ENCODE assay signal across 8 mouse cellular contexts in the genomic region with DNA sequence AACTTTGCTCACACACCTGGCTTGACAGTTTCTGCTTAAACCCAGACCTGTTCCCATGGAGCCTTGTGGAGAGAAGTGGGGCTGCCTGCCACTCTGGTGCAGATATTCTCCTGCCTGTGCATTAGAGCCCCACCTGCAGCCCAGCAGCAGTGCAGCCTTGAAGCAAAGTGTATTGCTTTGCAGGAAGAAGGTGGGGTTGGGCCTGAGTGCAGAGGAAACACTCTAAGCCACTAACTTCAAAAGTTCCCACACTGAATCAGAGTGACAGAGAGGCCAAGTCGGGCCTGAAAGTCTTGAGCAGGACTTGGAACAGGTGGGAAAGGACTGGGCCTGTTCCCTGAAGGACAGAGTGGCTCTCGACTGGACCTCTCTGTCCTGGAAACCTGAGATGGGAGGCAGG. TPM values are rescaled to one million over a fixed set of nuclear protein-coding genes. Genes with fewer than 3 reads are reported as not detected.
A peak's percentile ranks its signal among the peaks of the same experiment; 100 is the strongest.
DNase-seq lines count a peak whose midpoint lies in the region; ATAC-seq and TF ChIP-seq lines count a peak whose summit lies in the region.
"Had no signal": no experiment of that assay in that cellular context is flagged by ENCODE, and none has a peak within 500 bp of the region (broad histone marks: within the 10 kb centered on the region; RNA-seq: fewer than 3 reads in every experiment).

No protein-coding gene starts in this region.

- ATAC-seq in kidney, embryonic 16.5 days (ENCODE audit: low FRiP score, low TSS enrichment) = no peak
- no peak for ATAC-seq in embryonic facial prominence, embryonic 12.5 days (ENCODE audit: insufficient number of reproducible peaks, insufficient read depth, low FRiP score, low TSS enrichment)
- no peak for ATAC-seq in limb, embryonic 14.5 days (ENCODE audit: low FRiP score, low read depth)
- peak; percentile 19 for ATAC-seq in stomach, postnatal 0 days (ENCODE audit: low FRiP score, low TSS enrichment)

- 27% methylated on average over 2 of the region's 2 CpGs for WGBS in kidney, embryonic 16.5 days
- WGBS in embryonic facial prominence, embryonic 12.5 days = 39% methylated on average over 2 of the region's 2 CpGs
- WGBS in limb, embryonic 14.5 days = 44% methylated on average over 2 of the region's 2 CpGs
- 37% methylated on average over 2 of the region's 2 CpGs for WGBS in stomach, postnatal 0 days

- H3K27me3 ChIP-seq in kidney, embryonic 16.5 days (ENCODE audit: insufficient read depth, low read length) = no peaks in the 10 kb centered on the region
- no peaks in the 10 kb centered on the region for H3K27me3 ChIP-seq in embryonic facial prominence, embryonic 12.5 days
- H3K27me3 ChIP-seq in limb, embryonic 14.5 days (ENCODE audit: control insufficient read depth, insufficient read depth, low read length) = no peaks in the 10 kb centered on the region
- H3K27me3 ChIP-seq in stomach, postnatal 0 days (ENCODE audit: control insufficient read depth, insufficient read depth, low read length) = no peaks in the 10 kb centered on the region
- H3K27me3 ChIP-seq: neural tube, embryonic 12.5 days had no signal

- 0 out of 2 replicates have a peak, but pooled peaks cover 3% of the 10 kb centered on the region for H3K36me3 ChIP-seq in kidney, embryonic 16.5 days (ENCODE audit: insufficient read depth, low read length)
- 0 out of 2 replicates have a peak, but pooled peaks cover 6% of the 10 kb centered on the region for H3K36me3 ChIP-seq in embryonic facial prominence, embryonic 12.5 days
- peaks cover 5% of the 10 kb centered on the region for H3K36me3 ChIP-seq in limb, embryonic 14.5 days (ENCODE audit: control insufficient read depth, insufficient read depth, low read length)
- peaks cover 2% of the 10 kb centered on the region; the same call in 1 of the 2 replicates for H3K36me3 ChIP-seq in stomach, postnatal 0 days (ENCODE audit: control insufficient read depth, insufficient read depth, low read length)

- H3K4me1 ChIP-seq in kidney, embryonic 16.5 days (ENCODE audit: insufficient read depth, low read length) = peaks cover 61% of the 10 kb centered on the region
- peaks cover 51% of the 10 kb centered on the region for H3K4me1 ChIP-seq in embryonic facial prominence, embryonic 12.5 days
- peaks cover 18% of the 10 kb centered on the region for H3K4me1 ChIP-seq in limb, embryonic 14.5 days (ENCODE audit: control insufficient read depth, insufficient read depth, low read length)
- 0 out of 2 replicates have a peak, but pooled peaks cover 2% of the 10 kb centered on the region for H3K4me1 ChIP-seq in stomach, postnatal 0 days (replicated peaks; ENCODE audit: control insufficient read depth, insufficient read depth)

- H3K27ac ChIP-seq in kidney, embryonic 16.5 days (ENCODE audit: low read length) = peak overlapping the region; percentile 59; the same call in 1 of the 2 replicates
- peak overlapping the region; percentile 42 for H3K27ac ChIP-seq in embryonic facial prominence, embryonic 12.5 days
- 0 out of 2 replicates have a peak overlapping the region, but pooled peaks have one; percentile 33 for H3K27ac ChIP-seq in limb, embryonic 14.5 days (replicated peaks; ENCODE audit: low read depth, low read length)
- H3K27ac ChIP-seq in stomach, postnatal 0 days (replicated peaks) = peak overlapping the region; percentile 53
- H3K27ac ChIP-seq: neural tube, embryonic 12.5 days had no signal

- no peaks in the 10 kb centered on the region for H3K9me3 ChIP-seq in kidney, embryonic 16.5 days (ENCODE audit: low read length)
- H3K9me3 ChIP-seq in embryonic facial prominence, embryonic 12.5 days = no peaks in the 10 kb centered on the region
- H3K9me3 ChIP-seq in limb, embryonic 14.5 days (ENCODE audit: control insufficient read depth, low read length) = no peaks in the 10 kb centered on the region
- no peaks in the 10 kb centered on the region for H3K9me3 ChIP-seq in stomach, postnatal 0 days (ENCODE audit: control insufficient read depth, low read length)
- H3K9me3 ChIP-seq: neural tube, embryonic 12.5 days had no signal

- TF ChIP-seq CTCF in stomach, postnatal 0 days (IDR thresholded peaks at IDR 0.05; ENCODE audit: low read depth) = peak; percentile 63

- peak overlapping the region; percentile 36; the same call in 1 of the 2 replicates for H3K9ac ChIP-seq in kidney, embryonic 16.5 days (replicated peaks; ENCODE audit: low read length)
- no peak overlapping the region for H3K9ac ChIP-seq in embryonic facial prominence, embryonic 12.5 days
- no peak overlapping the region for H3K9ac ChIP-seq in limb, embryonic 14.5 days (ENCODE audit: low read depth, low read length, severe bottlenecking)
- no peak overlapping the region for H3K9ac ChIP-seq in stomach, postnatal 0 days (ENCODE audit: low read length)
- H3K9ac ChIP-seq: neural tube, embryonic 12.5 days had no signal

- no peak for TF ChIP-seq EP300 in stomach, postnatal 0 days (optimal IDR thresholded peaks at IDR 0.05)

- H3K4me2 ChIP-seq in kidney, embryonic 16.5 days (replicated peaks; ENCODE audit: low read depth, low read length) = no peak overlapping the region
- H3K4me2 ChIP-seq in embryonic facial prominence, embryonic 12.5 days (replicated peaks) = no peak overlapping the region
- no peak overlapping the region for H3K4me2 ChIP-seq in limb, embryonic 14.5 days (replicated peaks; ENCODE audit: low read depth, low read length, severe bottlenecking)
- no peak overlapping the region for H3K4me2 ChIP-seq in stomach, postnatal 0 days (replicated peaks; ENCODE audit: low read depth)
- H3K4me2 ChIP-seq: neural tube, embryonic 12.5 days had no signal

- H3K4me3 ChIP-seq in kidney, embryonic 16.5 days (ENCODE audit: low read length) = no peak overlapping the region
- no peak overlapping the region for H3K4me3 ChIP-seq in embryonic facial prominence, embryonic 12.5 days
- no peak overlapping the region for H3K4me3 ChIP-seq in limb, embryonic 14.5 days (replicated peaks; ENCODE audit: low read length)
- no peak overlapping the region for H3K4me3 ChIP-seq in stomach, postnatal 0 days (ENCODE audit: low read depth, low read length)
- H3K4me3 ChIP-seq: neural tube, embryonic 12.5 days had no signal

- no peak for TF ChIP-seq POLR2A in limb, embryonic 14.5 days (IDR thresholded peaks at IDR 0.05; ENCODE audit: borderline replicate concordance, extremely low read depth, insufficient read depth, insufficient read length)

- DNase-seq in kidney, adult 18-20 months = no peak
- no peak for DNase-seq in limb, embryonic 14.5 days (ENCODE audit: low spot score)
- DNase-seq in stomach, postnatal 0 days (ENCODE audit: low spot score) = peak; percentile 55
- DNase-seq in right cerebral cortex, postnatal 10 days (ENCODE audit: low spot score in 2 of 2) = no peak
- DNase-seq in embryo, embryonic 10.5 days (ENCODE audit: low spot score) = no peak

RNA-seq across cellular contexts. Expression of a gene that starts 39.8 kb away (rescaled TPM):
- polyA plus RNA-seq in kidney, embryonic 16.5 days (2015; fragmentation: Nextera tagmentation; extraction: Ambion mirVana) = 27.0 and 28.1 TPM in 2 replicates
- 40.1 and 40.6 TPM in 2 replicates for polyA plus RNA-seq in embryonic facial prominence, embryonic 12.5 days (2016; fragmentation: Nextera tagmentation; extraction: Ambion mirVana)
- polyA plus RNA-seq in limb, embryonic 14.5 days (2012; rRNA removed) = 32.8 and 45.4 TPM in 2 replicates
- polyA plus RNA-seq in limb, embryonic 14.5 days (2014; fragmentation: Nextera tagmentation; extraction: Ambion mirVana) = 16.5 and 19.7 TPM in 2 replicates
- polyA plus RNA-seq in stomach, postnatal 0 days (2015; fragmentation: Nextera tagmentation; extraction: Ambion mirVana) = 17.9 and 19.0 TPM in 2 replicates
